Mouse (Mus musculus): Measurements from ENCODE around the gene Pex6. TPM values are rescaled to one million over a fixed set of nuclear protein-coding genes. Genes with fewer than 3 reads are reported as not detected.

Pex6 gene
- polyA plus RNA-seq, 1 experiment from 2014 or later: 28.2 TPM

DNA sequence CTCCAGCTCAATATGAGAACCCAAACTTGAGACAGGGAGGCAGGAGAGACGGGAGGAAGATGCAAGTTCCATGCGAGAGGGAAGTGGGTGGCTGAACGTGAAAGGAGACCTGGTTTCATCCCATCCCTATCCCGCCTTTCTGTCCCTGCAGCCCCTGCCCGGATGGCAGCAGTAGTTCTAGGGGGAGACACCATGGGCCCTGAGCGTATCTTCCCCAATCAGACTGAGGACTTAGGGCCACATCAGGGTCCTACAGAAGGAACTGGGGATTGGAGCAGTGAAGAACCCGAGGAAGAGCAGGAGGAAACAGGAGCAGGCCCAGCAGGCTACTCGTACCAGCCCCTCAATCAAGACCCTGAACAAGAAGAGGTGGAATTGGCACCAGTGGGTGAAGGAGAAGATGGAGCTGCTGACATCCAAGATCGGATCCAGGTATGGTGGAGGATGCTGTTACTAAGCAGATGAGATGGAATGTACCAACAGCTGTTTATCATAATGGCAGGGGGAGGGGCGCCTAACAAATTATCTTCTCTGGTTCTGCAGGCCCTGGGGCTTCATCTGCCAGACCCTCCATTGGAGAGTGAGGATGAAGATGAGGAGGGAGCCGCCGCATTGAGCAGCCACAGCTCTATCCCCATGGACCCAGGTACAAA is 29.7 kb upstream of the Pex6 start:
- H3K4me2 ChIP-seq: peak overlapping the region; percentile 81
- H3K27ac ChIP-seq: peak overlapping the region; percentile 90
- H3K36me3 ChIP-seq (replicated peaks): peaks cover 42% of the 10 kb centered on the region
- peak overlapping the region; percentile 49 for H3K9ac ChIP-seq
- H3K4me3 ChIP-seq: peak overlapping the region; percentile 86
- 26% methylated on average over 12 of the region's 12 CpGs for WGBS
- no peaks in the 10 kb centered on the region for H3K9me3 ChIP-seq
- peak; percentile 7 for ATAC-seq (replicated peaks)
- peaks cover 29% of the 10 kb centered on the region for H3K4me1 ChIP-seq
- H3K27me3 ChIP-seq (replicated peaks): no peaks in the 10 kb centered on the region

- ATAC-seq (replicated peaks): no peak
- no peak overlapping the region for H3K27ac ChIP-seq
Measured at GRCm38 (mm10) chr17:46682654-46683389, 28.4 kb upstream of the Pex6 start.

GRCm38 (mm10) chr17:46685913-46686312 is 25.4 kb upstream of the Pex6 start:
- peaks cover 37% of the 10 kb centered on the region for H3K36me3 ChIP-seq (replicated peaks)
- H3K4me2 ChIP-seq: no peak overlapping the region
- no peak overlapping the region for H3K27ac ChIP-seq
- 92% methylated on average over 6 of the region's 6 CpGs for WGBS
- H3K9ac ChIP-seq: no peak overlapping the region
- H3K9me3 ChIP-seq: no peaks in the 10 kb centered on the region
- ATAC-seq (replicated peaks): no peak
- H3K4me1 ChIP-seq: peaks cover 9% of the 10 kb centered on the region
- no peaks in the 10 kb centered on the region for H3K27me3 ChIP-seq (replicated peaks)
- no peak overlapping the region for H3K4me3 ChIP-seq

More at GRCm38 (mm10) chr17:46682654-46683389, 28.4 kb upstream of the Pex6 start:
- H3K9me3 ChIP-seq: no peaks in the 10 kb centered on the region
- H3K4me3 ChIP-seq: no peak overlapping the region
- no peaks in the 10 kb centered on the region for H3K27me3 ChIP-seq (replicated peaks)
- H3K36me3 ChIP-seq (replicated peaks): peaks cover 37% of the 10 kb centered on the region
- WGBS: 84% methylated on average over 16 of the region's 16 CpGs
- no peak overlapping the region for H3K4me2 ChIP-seq
- H3K9ac ChIP-seq: no peak overlapping the region
- H3K4me1 ChIP-seq: peaks cover 29% of the 10 kb centered on the region

GRCm38 (mm10) chr17:46690665-46691064 is 20.6 kb upstream of the Pex6 start:
- Histone ChIP-seq H3K9ac (no peak overlapping the region), H3K27me3 (replicated peaks) (no peaks in the 10 kb centered on the region), H3K4me1 (no peaks in the 10 kb centered on the region), H3K4me2 (no peak overlapping the region), H3K9me3 (no peaks in the 10 kb centered on the region), H3K36me3 (replicated peaks) (peaks cover 12% of the 10 kb centered on the region; the same call in 1 of the 2 replicates), H3K27ac (no peak overlapping the region), H3K4me3 (no peak overlapping the region)
- WGBS: 96% methylated on average over 12 of the region's 12 CpGs
- ATAC-seq (replicated peaks): no peak

DNA sequence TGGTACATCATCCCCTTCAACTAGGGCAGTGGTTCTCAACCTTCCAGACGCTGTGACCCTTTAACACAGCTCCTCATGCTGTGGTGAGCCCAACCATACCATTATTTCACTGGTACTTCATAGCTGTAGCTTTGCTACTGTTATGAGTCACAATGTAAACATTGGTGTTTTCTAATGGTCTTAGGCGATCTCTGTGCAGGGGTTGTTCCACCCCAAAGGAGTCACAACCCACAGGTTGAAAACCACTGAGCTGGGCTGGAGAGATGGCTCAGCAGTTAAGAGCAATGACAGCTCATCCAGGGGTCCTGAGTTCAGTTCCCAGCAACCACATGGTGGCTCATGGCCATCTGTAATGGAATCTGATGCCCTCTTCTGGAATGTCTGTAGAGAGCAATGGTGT is 19.9 kb upstream of the Pex6 start:
- Histone ChIP-seq H3K27me3 (replicated peaks) (no peaks in the 10 kb centered on the region), H3K36me3 (replicated peaks) (peaks cover 5% of the 10 kb centered on the region; the same call in 1 of the 2 replicates), H3K4me3 (no peak overlapping the region), H3K9me3 (no peaks in the 10 kb centered on the region), H3K4me2 (no peak overlapping the region), H3K9ac (no peak overlapping the region), H3K4me1 (no peaks in the 10 kb centered on the region), H3K27ac (no peak overlapping the region)
- ATAC-seq (replicated peaks): no peak
- 99% methylated on average over 2 of the region's 2 CpGs for WGBS

DNA sequence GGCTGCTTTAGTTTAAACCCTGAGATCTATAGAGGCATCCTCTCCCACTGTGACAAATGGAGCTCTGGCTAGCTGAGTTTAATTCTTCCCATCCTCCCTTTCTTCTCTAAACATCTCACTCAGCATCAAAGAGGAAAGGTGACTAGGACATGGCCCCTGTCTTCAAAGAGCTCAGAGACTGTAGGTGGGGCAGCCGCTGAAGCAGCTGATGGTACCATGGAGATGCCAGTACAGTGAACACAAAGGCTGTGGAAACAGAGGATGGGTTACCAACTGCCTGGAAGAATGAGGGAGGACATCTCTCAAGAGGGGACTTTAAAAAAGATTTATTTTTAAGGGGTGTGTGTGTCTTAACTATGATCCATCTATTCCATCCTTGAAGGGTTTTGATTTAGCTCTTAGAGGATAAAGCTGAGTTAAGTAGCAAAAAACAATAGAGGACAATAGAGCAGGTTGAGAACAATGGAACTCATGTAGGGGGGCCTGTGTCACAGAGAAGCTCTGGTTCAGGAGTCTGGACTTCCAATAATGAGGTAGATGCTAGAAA is 16.7 kb upstream of the Pex6 start:
- no peak overlapping the region for H3K27ac ChIP-seq
- 53% methylated on average over 1 of the region's 1 CpGs for WGBS

DNA sequence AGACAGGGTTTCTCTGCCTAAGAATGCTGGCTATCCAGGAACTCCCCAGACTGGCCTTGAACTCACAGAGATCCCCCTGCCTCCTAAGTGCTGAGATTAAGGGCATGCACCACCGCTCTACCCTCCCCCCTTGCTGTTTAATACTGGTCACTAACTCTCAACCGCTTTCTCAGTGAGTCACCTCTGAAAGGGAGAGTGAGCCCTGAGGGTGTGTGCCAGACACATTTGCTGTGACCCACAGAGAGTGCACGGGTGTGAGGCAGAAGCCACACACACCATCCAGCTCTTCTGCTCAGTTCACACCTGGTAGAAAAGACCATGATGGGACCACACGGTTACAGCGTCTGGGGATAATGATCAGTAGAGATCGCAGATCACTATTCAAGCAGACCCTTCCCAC is 12.7 kb upstream of the Pex6 start:
- H3K4me3 ChIP-seq: no peak overlapping the region
- H3K27ac ChIP-seq: no peak overlapping the region
- 93% methylated on average over 6 of the region's 6 CpGs for WGBS
- no peak for ATAC-seq (replicated peaks)
- no peaks in the 10 kb centered on the region for H3K9me3 ChIP-seq
- H3K36me3 ChIP-seq (replicated peaks): peaks cover 5% of the 10 kb centered on the region; the same call in 1 of the 2 replicates
- no peak overlapping the region for H3K4me2 ChIP-seq
- no peak overlapping the region for H3K9ac ChIP-seq
- no peaks in the 10 kb centered on the region for H3K27me3 ChIP-seq (replicated peaks)
- peaks cover 26% of the 10 kb centered on the region for H3K4me1 ChIP-seq

More for the DNA sequence above, 16.7 kb upstream of the Pex6 start:
- H3K4me1 ChIP-seq: no peaks in the 10 kb centered on the region
- peak; percentile 62; the same call in 1 of the 2 replicates for ATAC-seq (replicated peaks)
- no peak overlapping the region for H3K4me2 ChIP-seq
- no peak overlapping the region for H3K4me3 ChIP-seq
- no peak overlapping the region for H3K9ac ChIP-seq
- H3K36me3 ChIP-seq (replicated peaks): peaks cover 2% of the 10 kb centered on the region; the same call in 1 of the 2 replicates
- H3K9me3 ChIP-seq: no peaks in the 10 kb centered on the region
- no peaks in the 10 kb centered on the region for H3K27me3 ChIP-seq (replicated peaks)

DNA sequence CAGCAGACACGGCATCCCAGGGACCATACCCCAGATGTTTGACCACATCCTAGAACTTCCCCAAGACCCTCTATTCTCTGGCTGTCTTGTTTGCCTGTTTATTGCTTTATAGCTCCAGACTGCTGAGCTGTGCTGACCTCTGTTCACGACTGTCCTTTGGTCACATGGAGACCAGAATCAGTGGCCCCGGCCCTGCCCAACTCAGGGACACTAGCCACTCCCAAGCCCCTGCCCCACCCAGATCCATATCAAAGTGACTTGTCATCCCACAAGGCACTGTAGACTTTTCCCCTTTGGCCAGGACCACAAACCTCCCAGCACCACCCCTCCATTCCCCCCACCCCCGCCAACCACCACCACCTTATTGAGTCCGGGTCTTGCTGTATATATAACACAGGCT is 12.0 kb upstream of the Pex6 start:
- Histone ChIP-seq H3K4me2 (no peak overlapping the region), H3K36me3 (replicated peaks) (peaks cover 5% of the 10 kb centered on the region; the same call in 1 of the 2 replicates), H3K9ac (no peak overlapping the region), H3K9me3 (no peaks in the 10 kb centered on the region), H3K4me3 (no peak overlapping the region), H3K27me3 (replicated peaks) (no peaks in the 10 kb centered on the region), H3K4me1 (peaks cover 33% of the 10 kb centered on the region), H3K27ac (no peak overlapping the region)
- no peak for ATAC-seq (replicated peaks)
- 92% methylated on average over 5 of the region's 5 CpGs for WGBS

DNA sequence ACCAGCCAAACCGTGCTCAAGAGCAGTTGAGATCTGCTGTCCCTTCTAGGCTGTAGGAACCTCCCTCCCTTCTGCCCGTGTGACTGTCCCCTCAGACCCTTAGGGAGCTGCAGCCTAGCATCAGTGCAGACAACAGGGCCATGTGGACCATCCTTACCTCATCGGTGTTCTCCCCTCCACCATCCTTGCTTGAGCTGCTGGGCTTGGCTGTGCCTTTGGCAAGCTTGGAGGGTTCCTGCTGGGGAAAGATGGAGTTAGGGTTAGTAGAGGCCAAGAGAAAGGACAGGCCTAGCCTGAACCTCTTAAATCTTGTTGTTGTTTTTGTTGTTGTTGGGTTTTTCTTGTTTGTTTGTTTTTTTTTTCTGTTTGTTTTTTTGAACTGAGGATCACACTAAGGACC is 11.4 kb upstream of the Pex6 start:
- Histone ChIP-seq H3K9ac (no peak overlapping the region), H3K4me3 (no peak overlapping the region), H3K4me2 (no peak overlapping the region), H3K36me3 (replicated peaks) (peaks cover 5% of the 10 kb centered on the region; the same call in 1 of the 2 replicates), H3K4me1 (peaks cover 34% of the 10 kb centered on the region), H3K27ac (no peak overlapping the region), H3K9me3 (no peaks in the 10 kb centered on the region), H3K27me3 (replicated peaks) (no peaks in the 10 kb centered on the region)
- no peak for ATAC-seq (replicated peaks)
- 91% methylated on average over 3 of the region's 3 CpGs for WGBS

GRCm38 (mm10) chr17:46701489-46701888 is 9.8 kb upstream of the Pex6 start:
- Histone ChIP-seq H3K9me3 (no peaks in the 10 kb centered on the region), H3K36me3 (replicated peaks) (peaks cover 5% of the 10 kb centered on the region; the same call in 1 of the 2 replicates), H3K27ac (no peak overlapping the region), H3K4me2 (no peak overlapping the region), H3K9ac (no peak overlapping the region), H3K4me3 (no peak overlapping the region), H3K4me1 (peaks cover 42% of the 10 kb centered on the region), H3K27me3 (replicated peaks) (no peaks in the 10 kb centered on the region)
- WGBS: 73% methylated on average over 12 of the region's 12 CpGs
- no peak for ATAC-seq (replicated peaks)

- H3K27ac ChIP-seq: no peak overlapping the region
- no peak for ATAC-seq (replicated peaks)
- H3K4me2 ChIP-seq: no peak overlapping the region
- H3K4me1 ChIP-seq: peaks cover 42% of the 10 kb centered on the region
- H3K27me3 ChIP-seq (replicated peaks): no peaks in the 10 kb centered on the region
- WGBS: 88% methylated on average over 12 of the region's 12 CpGs
- no peak overlapping the region for H3K4me3 ChIP-seq
- H3K9ac ChIP-seq: no peak overlapping the region
- H3K9me3 ChIP-seq: no peaks in the 10 kb centered on the region
- peaks cover 5% of the 10 kb centered on the region; the same call in 1 of the 2 replicates for H3K36me3 ChIP-seq (replicated peaks)
Measured at GRCm38 (mm10) chr17:46702100-46702499, 9.2 kb upstream of the Pex6 start.

DNA sequence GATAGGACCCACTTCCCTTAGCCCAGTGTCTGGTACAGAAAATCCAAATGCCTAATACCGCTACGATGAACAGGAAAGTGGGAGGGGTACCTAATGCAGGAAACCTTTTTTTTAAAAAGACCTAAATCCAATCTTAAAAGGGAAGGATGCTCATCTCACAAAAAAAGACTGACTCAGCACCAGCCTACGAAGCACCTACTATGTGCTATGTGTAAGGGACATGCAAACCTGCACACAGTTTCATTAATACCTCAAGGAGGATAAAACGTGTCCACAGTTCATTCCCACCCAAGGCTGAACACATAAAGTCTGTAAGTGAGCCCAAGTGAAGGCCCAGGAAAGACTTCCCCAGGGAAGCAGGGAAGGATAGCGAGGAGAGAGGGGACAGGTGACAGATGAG is 8.8 kb upstream of the Pex6 start:
- Histone ChIP-seq H3K9me3 (no peaks in the 10 kb centered on the region), H3K4me1 (peaks cover 42% of the 10 kb centered on the region), H3K9ac (0 out of 2 replicates have a peak overlapping the region, but pooled peaks have one; percentile 98), H3K27me3 (replicated peaks) (no peaks in the 10 kb centered on the region), H3K4me3 (no peak overlapping the region), H3K27ac (no peak overlapping the region), H3K4me2 (peak overlapping the region; percentile 71; the same call in 1 of the 2 replicates), H3K36me3 (replicated peaks) (peaks cover 5% of the 10 kb centered on the region; the same call in 1 of the 2 replicates)
- no peak for ATAC-seq (replicated peaks)
- 84% methylated on average over 5 of the region's 5 CpGs for WGBS
